19 mouse cellular contexts compared by ENCODE assay signal in genomic region chr2:79529185-79529584, GRCm38 (mm10).
DNase-seq lines count a peak whose midpoint lies in the region; ATAC-seq lines count a peak whose summit lies in the region.
"Had no signal": no experiment of that assay in that cellular context is flagged by ENCODE, and none has a peak within 500 bp of the region (broad histone marks: within the 10 kb centered on the region; RNA-seq: fewer than 3 reads in every experiment).

No protein-coding gene starts in this region.

- 25% methylated on average over 2 of the region's 2 CpGs for WGBS in heart, embryonic 10.5 days
- WGBS in hindbrain, embryonic 14.5 days, result 28% methylated on average over 2 of the region's 2 CpGs
- 26% methylated on average over 2 of the region's 2 CpGs for WGBS in hindbrain, embryonic 10.5 days
- 10% methylated on average over 2 of the region's 2 CpGs for WGBS in midbrain, embryonic 16.5 days

- H3K4me1 ChIP-seq in heart, embryonic 10.5 days, result peaks cover 19% of the 10 kb centered on the region; the same call in 1 of the 2 replicates
- 0 out of 2 replicates have a peak, but pooled peaks cover 7% of the 10 kb centered on the region for H3K4me1 ChIP-seq in hindbrain, embryonic 14.5 days (replicated peaks; ENCODE audit: control insufficient read depth, insufficient read depth, low read length)
- peaks cover 35% of the 10 kb centered on the region for H3K4me1 ChIP-seq in hindbrain, embryonic 10.5 days (replicated peaks)
- peaks cover 11% of the 10 kb centered on the region for H3K4me1 ChIP-seq in midbrain, embryonic 16.5 days (ENCODE audit: control insufficient read depth, insufficient read depth, low read length)
- H3K4me1 ChIP-seq: limb, embryonic 15.5 days had no signal

- no peak for ATAC-seq in hindbrain, embryonic 14.5 days (ENCODE audit: low FRiP score)
- ATAC-seq in midbrain, embryonic 16.5 days, result peak; percentile 84

- H3K36me3 ChIP-seq in heart, embryonic 10.5 days, result no peaks in the 10 kb centered on the region
- H3K36me3 ChIP-seq in hindbrain, embryonic 14.5 days (replicated peaks; ENCODE audit: control insufficient read depth, insufficient read depth), result no peaks in the 10 kb centered on the region
- no peaks in the 10 kb centered on the region for H3K36me3 ChIP-seq in hindbrain, embryonic 10.5 days
- H3K36me3 ChIP-seq in midbrain, embryonic 16.5 days (ENCODE audit: control insufficient read depth, insufficient read depth, low read length), result no peaks in the 10 kb centered on the region
- H3K36me3 ChIP-seq: limb, embryonic 15.5 days had no signal

- no peaks in the 10 kb centered on the region for H3K9me3 ChIP-seq in heart, embryonic 10.5 days
- no peaks in the 10 kb centered on the region for H3K9me3 ChIP-seq in hindbrain, embryonic 14.5 days (ENCODE audit: control insufficient read depth, low read length)
- H3K9me3 ChIP-seq in hindbrain, embryonic 10.5 days, result no peaks in the 10 kb centered on the region
- H3K9me3 ChIP-seq in midbrain, embryonic 16.5 days (replicated peaks; ENCODE audit: control insufficient read depth, low read length, poor library complexity, severe bottlenecking), result no peaks in the 10 kb centered on the region
- H3K9me3 ChIP-seq: limb, embryonic 15.5 days had no signal

- H3K9ac ChIP-seq in hindbrain, embryonic 14.5 days, result no peak overlapping the region
- H3K9ac ChIP-seq in midbrain, embryonic 16.5 days (ENCODE audit: low read depth, low read length), result no peak overlapping the region
- H3K9ac ChIP-seq: limb, embryonic 15.5 days; liver, embryonic 14.5 days; lung, embryonic 14.5 days had no signal

- H3K27ac ChIP-seq in heart, embryonic 10.5 days, result peak overlapping the region; percentile 72; the same call in 1 of the 2 replicates
- H3K27ac ChIP-seq in hindbrain, embryonic 14.5 days, result peak overlapping the region; percentile 45; the same call in 1 of the 2 replicates
- H3K27ac ChIP-seq in hindbrain, embryonic 10.5 days, result no peak overlapping the region
- peak overlapping the region; percentile 54; the same call in 1 of the 2 replicates for H3K27ac ChIP-seq in midbrain, embryonic 16.5 days (ENCODE audit: low read length)
- H3K27ac ChIP-seq: gastrocnemius, adult 2 months; limb, embryonic 15.5 days; liver, embryonic 14.5 days had no signal

- no peaks in the 10 kb centered on the region for H3K27me3 ChIP-seq in heart, embryonic 10.5 days (ENCODE audit: insufficient read depth, poor library complexity, severe bottlenecking)
- H3K27me3 ChIP-seq in hindbrain, embryonic 14.5 days (ENCODE audit: control insufficient read depth, insufficient read depth, low read length), result no peaks in the 10 kb centered on the region
- no peaks in the 10 kb centered on the region for H3K27me3 ChIP-seq in hindbrain, embryonic 10.5 days (ENCODE audit: insufficient read depth, poor library complexity, severe bottlenecking)
- H3K27me3 ChIP-seq in midbrain, embryonic 16.5 days (ENCODE audit: control insufficient read depth, insufficient read depth, low read depth, low read length), result no peaks in the 10 kb centered on the region
- H3K27me3 ChIP-seq: limb, embryonic 15.5 days had no signal

- no peak overlapping the region for H3K4me3 ChIP-seq in heart, embryonic 10.5 days
- H3K4me3 ChIP-seq in hindbrain, embryonic 14.5 days (replicated peaks; ENCODE audit: low read length), result no peak overlapping the region
- H3K4me3 ChIP-seq in hindbrain, embryonic 10.5 days, result no peak overlapping the region
- no peak overlapping the region for H3K4me3 ChIP-seq in midbrain, embryonic 16.5 days (ENCODE audit: low read depth, low read length)
- H3K4me3 ChIP-seq: gastrocnemius, adult 2 months; limb, embryonic 15.5 days had no signal

- no peak overlapping the region for H3K4me2 ChIP-seq in hindbrain, embryonic 14.5 days (replicated peaks)
- H3K4me2 ChIP-seq in midbrain, embryonic 16.5 days (ENCODE audit: low read length), result no peak overlapping the region
- H3K4me2 ChIP-seq: limb, embryonic 15.5 days; lung, embryonic 14.5 days had no signal

- DNase-seq in heart, embryonic 10.5 days (ENCODE audit: low spot score), result no peak
- DNase-seq in heart, postnatal 4 days, result no peak
- no peak for DNase-seq in hindbrain, embryonic 14.5 days (ENCODE audit: low spot score)
- DNase-seq in hindbrain, embryonic 10.5 days (ENCODE audit: low spot score), result no peak
- DNase-seq in brain, adult 2 months (ENCODE audit: low read depth, low spot score), result peak; percentile 24
- no peak for DNase-seq in adrenal gland, postnatal 36 days
- DNase-seq: adrenal gland, postnatal 25 days; cerebellum, adult 11-12 months; cerebellum, postnatal 10 days; gastrocnemius, adult 2 months; kidney, adult 11 months; kidney, postnatal 4 days; left cerebral cortex, postnatal 4 days; lung, embryonic 14.5 days; right cerebral cortex, postnatal 25 days; spleen, adult 18-20 months had no signal
